Mouse (Mus musculus): Measurements from ENCODE around the gene Tpx2. TPM values are rescaled to one million over a fixed set of nuclear protein-coding genes. Genes with fewer than 3 reads are reported as not detected.
A peak's percentile ranks its signal among the peaks of the same experiment; 100 is the strongest.

Gene Tpx2
- polyA plus RNA-seq, 1 experiment: 10.4 TPM

GRCm38 (mm10) chr2:152819097-152819624 lies 28.6 kb upstream of the Tpx2 start:
- peaks cover 96% of the 10 kb centered on the region for H3K4me1 ChIP-seq
- peaks cover 94% of the 10 kb centered on the region for H3K36me3 ChIP-seq (replicated peaks; ENCODE audit: low read length)
- no peaks in the 10 kb centered on the region for H3K27me3 ChIP-seq (replicated peaks)
- no peak for TF ChIP-seq GATA1 (IDR thresholded peaks at IDR 0.05; ENCODE audit: borderline replicate concordance, low read length)
- TF ChIP-seq FLI1 (IDR thresholded peaks at IDR 0.05; ENCODE audit: low read length): no peak
- peaks cover 4% of the 10 kb centered on the region; the same call in 1 of the 2 replicates for H3K9me3 ChIP-seq
- peak overlapping the region; percentile 86 for H3K4me3 ChIP-seq (replicated peaks)

GRCm38 (mm10) chr2:152819926-152820325 lies 27.8 kb upstream of the Tpx2 start:
- H3K4me3 ChIP-seq (replicated peaks): peak overlapping the region; percentile 84
- H3K36me3 ChIP-seq (replicated peaks; ENCODE audit: low read length): peaks cover 97% of the 10 kb centered on the region
- peaks cover 4% of the 10 kb centered on the region; the same call in 1 of the 2 replicates for H3K9me3 ChIP-seq
- peaks cover 96% of the 10 kb centered on the region for H3K4me1 ChIP-seq
- TF ChIP-seq FLI1 (IDR thresholded peaks at IDR 0.05; ENCODE audit: low read length) (no peak), GATA1 (IDR thresholded peaks at IDR 0.05; ENCODE audit: borderline replicate concordance, low read length) (no peak)
- no peaks in the 10 kb centered on the region for H3K27me3 ChIP-seq (replicated peaks)

- TF ChIP-seq FLI1 (IDR thresholded peaks at IDR 0.05; ENCODE audit: low read length): no peak
- no peak for TF ChIP-seq GATA1 (IDR thresholded peaks at IDR 0.05; ENCODE audit: borderline replicate concordance, low read length)
- Histone ChIP-seq H3K4me1 (peaks cover 96% of the 10 kb centered on the region), H3K36me3 (replicated peaks; ENCODE audit: low read length) (peaks cover 97% of the 10 kb centered on the region), H3K4me3 (replicated peaks) (peak overlapping the region; percentile 84), H3K27me3 (replicated peaks) (no peaks in the 10 kb centered on the region), H3K9me3 (peaks cover 4% of the 10 kb centered on the region; the same call in 1 of the 2 replicates)
Observed at GRCm38 (mm10) chr2:152820369-152820768, 27.4 kb upstream of the Tpx2 start.

- peaks cover 97% of the 10 kb centered on the region for H3K36me3 ChIP-seq (replicated peaks; ENCODE audit: low read length)
- TF ChIP-seq FLI1 (IDR thresholded peaks at IDR 0.05; ENCODE audit: low read length) (no peak), GATA1 (IDR thresholded peaks at IDR 0.05; ENCODE audit: borderline replicate concordance, low read length) (no peak)
Observed at GRCm38 (mm10) chr2:152821023-152821422, 26.7 kb upstream of the Tpx2 start.

GRCm38 (mm10) chr2:152821566-152821965 lies 26.2 kb upstream of the Tpx2 start:
- H3K9me3 ChIP-seq: peaks cover 4% of the 10 kb centered on the region; the same call in 1 of the 2 replicates
- peak overlapping the region; percentile 67 for H3K4me3 ChIP-seq (replicated peaks)
- peaks cover 97% of the 10 kb centered on the region for H3K36me3 ChIP-seq (replicated peaks; ENCODE audit: low read length)
- H3K27me3 ChIP-seq (replicated peaks): no peaks in the 10 kb centered on the region
- H3K4me1 ChIP-seq: peaks cover 96% of the 10 kb centered on the region
- TF ChIP-seq FLI1 (IDR thresholded peaks at IDR 0.05; ENCODE audit: low read length) (no peak), GATA1 (IDR thresholded peaks at IDR 0.05; ENCODE audit: borderline replicate concordance, low read length) (no peak)

More at GRCm38 (mm10) chr2:152821023-152821422, 26.7 kb upstream of the Tpx2 start:
- H3K9me3 ChIP-seq: peaks cover 4% of the 10 kb centered on the region; the same call in 1 of the 2 replicates
- H3K4me1 ChIP-seq: peaks cover 96% of the 10 kb centered on the region
- H3K27me3 ChIP-seq (replicated peaks): no peaks in the 10 kb centered on the region
- H3K4me3 ChIP-seq (replicated peaks): peak overlapping the region; percentile 84

GRCm38 (mm10) chr2:152823770-152824169 lies 24.0 kb upstream of the Tpx2 start:
- Histone ChIP-seq H3K36me3 (replicated peaks; ENCODE audit: low read length) (peaks cover 97% of the 10 kb centered on the region), H3K9me3 (peaks cover 4% of the 10 kb centered on the region; the same call in 1 of the 2 replicates), H3K4me3 (replicated peaks) (peak overlapping the region; percentile 87), H3K4me1 (peaks cover 95% of the 10 kb centered on the region), H3K27me3 (replicated peaks) (no peaks in the 10 kb centered on the region)
- no peak for TF ChIP-seq GATA1 (IDR thresholded peaks at IDR 0.05; ENCODE audit: borderline replicate concordance, low read length)
- TF ChIP-seq FLI1 (IDR thresholded peaks at IDR 0.05; ENCODE audit: low read length): no peak

- Histone ChIP-seq H3K4me3 (replicated peaks) (peak overlapping the region; percentile 98), H3K36me3 (replicated peaks; ENCODE audit: low read length) (peaks cover 97% of the 10 kb centered on the region), H3K4me1 (peaks cover 90% of the 10 kb centered on the region), H3K27me3 (replicated peaks) (no peaks in the 10 kb centered on the region), H3K9me3 (no peaks in the 10 kb centered on the region)
- no peak for TF ChIP-seq GATA1 (IDR thresholded peaks at IDR 0.05; ENCODE audit: borderline replicate concordance, low read length)
- no peak for TF ChIP-seq FLI1 (IDR thresholded peaks at IDR 0.05; ENCODE audit: low read length)
Observed at GRCm38 (mm10) chr2:152824438-152825167, 23.2 kb upstream of the Tpx2 start.

- H3K36me3 ChIP-seq (replicated peaks; ENCODE audit: low read length): peaks cover 92% of the 10 kb centered on the region
- peaks cover 85% of the 10 kb centered on the region for H3K4me1 ChIP-seq
- no peaks in the 10 kb centered on the region for H3K27me3 ChIP-seq (replicated peaks)
- no peaks in the 10 kb centered on the region for H3K9me3 ChIP-seq
- H3K4me3 ChIP-seq (replicated peaks): peak overlapping the region; percentile 98
- TF ChIP-seq GATA1 (IDR thresholded peaks at IDR 0.05; ENCODE audit: borderline replicate concordance, low read length): no peak
- no peak for TF ChIP-seq FLI1 (IDR thresholded peaks at IDR 0.05; ENCODE audit: low read length)
Observed at GRCm38 (mm10) chr2:152825168-152825697, 22.5 kb upstream of the Tpx2 start.

- peaks cover 87% of the 10 kb centered on the region for H3K36me3 ChIP-seq (replicated peaks; ENCODE audit: low read length)
- H3K4me1 ChIP-seq: peaks cover 80% of the 10 kb centered on the region
- H3K9me3 ChIP-seq: no peaks in the 10 kb centered on the region
- H3K27me3 ChIP-seq (replicated peaks): no peaks in the 10 kb centered on the region
- no peak for TF ChIP-seq GATA1 (IDR thresholded peaks at IDR 0.05; ENCODE audit: borderline replicate concordance, low read length)
- TF ChIP-seq FLI1 (IDR thresholded peaks at IDR 0.05; ENCODE audit: low read length): no peak
- peak overlapping the region; percentile 98 for H3K4me3 ChIP-seq (replicated peaks)
Observed at GRCm38 (mm10) chr2:152825713-152826112, 22.1 kb upstream of the Tpx2 start.

- H3K9me3 ChIP-seq: no peaks in the 10 kb centered on the region
- H3K4me1 ChIP-seq: peaks cover 72% of the 10 kb centered on the region
- H3K36me3 ChIP-seq (replicated peaks; ENCODE audit: low read length): peaks cover 79% of the 10 kb centered on the region
- peak overlapping the region; percentile 98 for H3K4me3 ChIP-seq (replicated peaks)
- TF ChIP-seq FLI1 (IDR thresholded peaks at IDR 0.05; ENCODE audit: low read length) (no peak), GATA1 (IDR thresholded peaks at IDR 0.05; ENCODE audit: borderline replicate concordance, low read length) (no peak)
- no peaks in the 10 kb centered on the region for H3K27me3 ChIP-seq (replicated peaks)
Observed at GRCm38 (mm10) chr2:152826481-152826880, 21.3 kb upstream of the Tpx2 start.

Data from megakaryocyte, embryonic 14.5 days (primary cell).